Mouse (Mus musculus) liver (tissue): ENCODE measurements around the gene Mmp25.
A peak's percentile ranks its signal among the peaks of the same experiment; 100 is the strongest.

ENCODE experiments used
- DNase-seq: peaks from one replicate; pipeline ENCODE4 v3.0.0-alpha.2; 2020; ENCODE audit warnings: mixed read lengths

Gene Mmp25

GRCm38 (mm10) chr17:23644613-23645495 lies at the start of gene Mmp25:
Gene Mmp25, minus strand, starts transcription at chr17:23645277.
- DNase-seq: no peak

- no peak for DNase-seq
Observed at GRCm38 (mm10) chr17:23694491-23694890, 49.4 kb upstream of the Mmp25 start.

- DNase-seq: no peak
Observed at GRCm38 (mm10) chr17:23683856-23684672, 39.0 kb upstream of the Mmp25 start, which contains the start of gene Cldn9. Gene Cldn9, minus strand, starts transcription at chr17:23684026.

GRCm38 (mm10) chr17:23683226-23683625 lies 38.1 kb upstream of the Mmp25 start:
- DNase-seq: no peak

GRCm38 (mm10) chr17:23682530-23682929 lies 37.5 kb upstream of the Mmp25 start:
- no peak for DNase-seq

- DNase-seq: no peak
Observed at GRCm38 (mm10) chr17:23682092-23682491, 37.0 kb upstream of the Mmp25 start.

GRCm38 (mm10) chr17:23681086-23681485 lies 36.0 kb upstream of the Mmp25 start:
- DNase-seq: no peak

GRCm38 (mm10) chr17:23680336-23680735 lies 35.3 kb upstream of the Mmp25 start:
- DNase-seq: no peak

- no peak for DNase-seq
Observed at GRCm38 (mm10) chr17:23679127-23679835, 34.2 kb upstream of the Mmp25 start, which contains the start of gene Cldn6. Gene Cldn6, plus strand, starts transcription at chr17:23679249.

- peak; percentile 82 for DNase-seq
Observed at GRCm38 (mm10) chr17:23677236-23677679, 32.2 kb upstream of the Mmp25 start, which contains the start of gene Tnfrsf12a. Gene Tnfrsf12a, minus strand, starts transcription at chr17:23677468.

GRCm38 (mm10) chr17:23676473-23677031 lies 31.5 kb upstream of the Mmp25 start:
- DNase-seq: peak; percentile 20

- peak; percentile 25 for DNase-seq
Observed at GRCm38 (mm10) chr17:23675564-23676281, 30.6 kb upstream of the Mmp25 start.

GRCm38 (mm10) chr17:23675127-23675526 lies 30.1 kb upstream of the Mmp25 start:
- DNase-seq: no peak

GRCm38 (mm10) chr17:23674271-23674952 lies 29.3 kb upstream of the Mmp25 start:
- no peak for DNase-seq

- DNase-seq: peak; percentile 91
Observed at GRCm38 (mm10) chr17:23673424-23674073, 28.5 kb upstream of the Mmp25 start, which contains the start of the genes Hcfc1r1 and Thoc6. Gene Hcfc1r1, plus strand, starts transcription at chr17:23673596. Gene Thoc6, minus strand, starts transcription at chr17:23673882.

GRCm38 (mm10) chr17:23672761-23673160 lies 27.7 kb upstream of the Mmp25 start:
- DNase-seq: no peak

GRCm38 (mm10) chr17:23671519-23671918 lies 26.4 kb upstream of the Mmp25 start:
- DNase-seq: no peak

- DNase-seq: no peak
Observed at GRCm38 (mm10) chr17:23670516-23671074, 25.5 kb upstream of the Mmp25 start.

- no peak for DNase-seq
Observed at GRCm38 (mm10) chr17:23665511-23665910, 20.4 kb upstream of the Mmp25 start.

GRCm38 (mm10) chr17:23664556-23665021 lies 19.5 kb upstream of the Mmp25 start:
- DNase-seq: no peak
